Comparison of ENCODE assay signal across 8 mouse cellular contexts in the genomic region with DNA sequence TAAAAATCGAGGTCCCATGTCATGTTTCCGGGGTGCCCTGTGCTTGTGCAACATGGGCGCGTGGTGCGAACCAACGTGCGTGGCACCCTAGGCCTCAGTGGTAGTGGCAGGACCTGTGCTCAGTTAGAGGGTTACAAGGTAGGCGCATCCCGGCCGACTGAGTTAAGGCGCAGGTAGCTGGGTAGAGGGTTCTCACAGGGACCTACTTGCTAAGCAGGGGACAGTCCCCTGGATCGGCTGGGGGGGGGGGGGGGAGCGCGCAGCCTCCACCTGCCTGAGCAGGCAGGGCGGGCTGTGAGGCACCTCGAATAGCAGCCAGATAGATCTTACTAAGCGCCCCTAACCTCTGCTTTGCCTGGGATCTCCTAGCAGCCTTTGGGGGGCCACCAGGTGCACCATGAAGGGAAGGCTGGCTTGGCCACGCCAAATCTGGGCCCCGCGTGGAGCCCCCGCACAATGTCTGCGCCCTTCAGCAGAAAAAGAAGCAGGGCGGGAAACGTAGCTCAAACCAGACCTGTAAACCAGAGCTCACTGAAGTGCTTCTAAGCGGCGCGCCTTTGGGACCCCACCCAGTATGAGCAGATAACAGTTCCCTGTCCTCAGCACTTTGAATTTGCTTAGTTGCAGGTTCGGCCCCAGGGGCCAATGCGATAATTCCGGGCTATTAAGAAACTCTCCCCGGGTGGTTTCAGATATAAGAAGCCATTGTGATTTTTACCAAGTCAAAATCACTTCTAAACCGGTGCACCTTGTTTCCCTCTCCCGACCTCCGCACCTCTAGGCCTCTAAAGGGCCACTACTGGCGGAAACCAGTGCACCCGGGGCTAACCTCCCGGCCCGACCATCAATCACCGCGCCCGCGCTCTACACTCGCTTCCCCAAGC. TPM values are rescaled to one million over a fixed set of nuclear protein-coding genes. Genes with fewer than 3 reads are reported as not detected.
DNase-seq lines count a peak whose midpoint lies in the region; ATAC-seq lines count a peak whose summit lies in the region.

No protein-coding gene starts in this region.

- H3K9me3 ChIP-seq in liver, embryonic 11.5 days (ENCODE audit: control insufficient read depth, low read length), result no peaks in the 10 kb centered on the region
- no peaks in the 10 kb centered on the region for H3K9me3 ChIP-seq in embryonic facial prominence, embryonic 14.5 days (ENCODE audit: control insufficient read depth, low read length)
- no peaks in the 10 kb centered on the region for H3K9me3 ChIP-seq in limb, embryonic 10.5 days (replicated peaks)
- no peaks in the 10 kb centered on the region for H3K9me3 ChIP-seq in neural tube, embryonic 15.5 days (replicated peaks)

- peak overlapping the region; percentile 90 for H3K27ac ChIP-seq in liver, embryonic 11.5 days (ENCODE audit: low read depth, low read length)
- peak overlapping the region; percentile 95 for H3K27ac ChIP-seq in embryonic facial prominence, embryonic 14.5 days (replicated peaks; ENCODE audit: low read depth, low read length)
- H3K27ac ChIP-seq in limb, embryonic 10.5 days, result peak overlapping the region; percentile 99
- no peak overlapping the region for H3K27ac ChIP-seq in neural tube, embryonic 15.5 days (replicated peaks)

- DNase-seq in liver, embryonic 11.5 days (ENCODE audit: low spot score), result no peak
- DNase-seq in liver, result no peak
- DNase-seq in embryonic facial prominence, embryonic 14.5 days (ENCODE audit: low spot score), result peak; percentile 66
- DNase-seq in limb, embryonic 10.5 days (ENCODE audit: low spot score), result peak; percentile 73
- DNase-seq in spleen, adult 18-20 months, result no peak
- no peak for DNase-seq in right cerebral cortex, postnatal 14 days
- no peak for DNase-seq in adrenal gland, postnatal 4 days (ENCODE audit: low spot score in 2 of 2)

- WGBS in liver, embryonic 11.5 days, result 2% methylated on average over 42 of the region's 43 CpGs
- WGBS in embryonic facial prominence, embryonic 14.5 days, result 2% methylated on average over 35 of the region's 43 CpGs
- WGBS in limb, embryonic 10.5 days, result under 1% methylated on average over 41 of the region's 43 CpGs
- 1% methylated on average over 41 of the region's 43 CpGs for WGBS in neural tube, embryonic 15.5 days

- ATAC-seq in liver, embryonic 11.5 days (replicated peaks; ENCODE audit: low FRiP score), result peak; percentile 3; the same call in 1 of the 2 replicates
- ATAC-seq in embryonic facial prominence, embryonic 14.5 days (ENCODE audit: low read depth), result no peak
- ATAC-seq in neural tube, embryonic 15.5 days (ENCODE audit: low FRiP score), result no peak

- H3K4me3 ChIP-seq in liver, embryonic 11.5 days (ENCODE audit: low read depth, low read length), result peak overlapping the region; percentile 59
- peak overlapping the region; percentile 61 for H3K4me3 ChIP-seq in embryonic facial prominence, embryonic 14.5 days (ENCODE audit: low read depth, low read length)
- peak overlapping the region; percentile 77 for H3K4me3 ChIP-seq in limb, embryonic 10.5 days
- H3K4me3 ChIP-seq in neural tube, embryonic 15.5 days (replicated peaks), result peak overlapping the region; percentile 35

- H3K27me3 ChIP-seq in liver, embryonic 11.5 days (replicated peaks; ENCODE audit: control insufficient read depth, insufficient read depth, low read length), result peaks cover 100% of the 10 kb centered on the region
- peaks cover 91% of the 10 kb centered on the region for H3K27me3 ChIP-seq in embryonic facial prominence, embryonic 14.5 days (replicated peaks; ENCODE audit: control insufficient read depth, insufficient read depth, low read length)
- H3K27me3 ChIP-seq in limb, embryonic 10.5 days (ENCODE audit: low read depth, poor library complexity, severe bottlenecking), result peaks cover 99% of the 10 kb centered on the region
- peaks cover 95% of the 10 kb centered on the region for H3K27me3 ChIP-seq in neural tube, embryonic 15.5 days (replicated peaks)

- H3K4me2 ChIP-seq in liver, embryonic 11.5 days, result peak overlapping the region; percentile 63
- peak overlapping the region; percentile 67 for H3K4me2 ChIP-seq in embryonic facial prominence, embryonic 14.5 days (ENCODE audit: low read depth, low read length)
- peak overlapping the region; percentile 55 for H3K4me2 ChIP-seq in neural tube, embryonic 15.5 days

- H3K9ac ChIP-seq in liver, embryonic 11.5 days (ENCODE audit: low read depth, low read length), result peak overlapping the region; percentile 76
- H3K9ac ChIP-seq in embryonic facial prominence, embryonic 14.5 days (ENCODE audit: low read depth, low read length), result peak overlapping the region; percentile 93
- H3K9ac ChIP-seq in neural tube, embryonic 15.5 days (replicated peaks), result 0 out of 2 replicates have a peak overlapping the region, but pooled peaks have one; percentile 32

- H3K4me1 ChIP-seq in liver, embryonic 11.5 days (replicated peaks; ENCODE audit: control insufficient read depth, insufficient read depth, low read length), result peaks cover 4% of the 10 kb centered on the region; the same call in 1 of the 2 replicates
- H3K4me1 ChIP-seq in embryonic facial prominence, embryonic 14.5 days (ENCODE audit: control insufficient read depth, insufficient read depth, low read length), result no peaks in the 10 kb centered on the region
- H3K4me1 ChIP-seq in limb, embryonic 10.5 days, result peaks cover 58% of the 10 kb centered on the region
- H3K4me1 ChIP-seq in neural tube, embryonic 15.5 days, result peaks cover 41% of the 10 kb centered on the region

- H3K36me3 ChIP-seq in liver, embryonic 11.5 days (ENCODE audit: control insufficient read depth, insufficient read depth, low read length), result no peaks in the 10 kb centered on the region
- peaks cover 9% of the 10 kb centered on the region for H3K36me3 ChIP-seq in embryonic facial prominence, embryonic 14.5 days (ENCODE audit: control insufficient read depth, insufficient read depth, low read length)
- peaks cover 22% of the 10 kb centered on the region for H3K36me3 ChIP-seq in limb, embryonic 10.5 days
- no peaks in the 10 kb centered on the region for H3K36me3 ChIP-seq in neural tube, embryonic 15.5 days

RNA-seq across cellular contexts. Expression of a gene that starts 6.6 kb away (rescaled TPM):
- polyA plus RNA-seq in liver, embryonic 11.5 days (2014; fragmentation: Nextera tagmentation; extraction: Ambion mirVana), result 390 and 480 TPM in 2 replicates
- polyA plus RNA-seq in embryonic facial prominence, embryonic 14.5 days (2014; fragmentation: Nextera tagmentation; extraction: Ambion mirVana), result 1,478 and 1,518 TPM in 2 replicates
- 769 and 872 TPM in 2 replicates for polyA plus RNA-seq in limb, embryonic 10.5 days (2016; fragmentation: Nextera tagmentation; extraction: Ambion mirVana)
- 176 and 252 TPM in 2 replicates for polyA plus RNA-seq in neural tube, embryonic 15.5 days (2015; fragmentation: Nextera tagmentation; extraction: Ambion mirVana)
- total RNA-seq in adrenal gland, postnatal 4 days (2021), result 1,000 to 10,000 TPM in 1 of 2 experiments, 100 to 1,000 TPM in 1; 616 to 1,339 TPM

RNA-seq across cellular contexts. Expression of a gene that starts 9.7 kb away (rescaled TPM):
- not detected in 2 replicates for polyA plus RNA-seq in liver, embryonic 11.5 days (2014; fragmentation: Nextera tagmentation; extraction: Ambion mirVana)
- polyA plus RNA-seq in embryonic facial prominence, embryonic 14.5 days (2014; fragmentation: Nextera tagmentation; extraction: Ambion mirVana), result 0.55 and 0.63 TPM in 2 replicates
- 0.09 and 0.11 TPM in 2 replicates for polyA plus RNA-seq in limb, embryonic 10.5 days (2016; fragmentation: Nextera tagmentation; extraction: Ambion mirVana)
- polyA plus RNA-seq in neural tube, embryonic 15.5 days (2015; fragmentation: Nextera tagmentation; extraction: Ambion mirVana), result 0.22 TPM in 1 of 2 replicates, not detected in the other
- total RNA-seq in adrenal gland, postnatal 4 days (2021), result under 1 TPM in 1 of 2 experiments, not detected in 1; 0.11 TPM

Comparison
In these comparisons a context has a peak if more than half of its experiments do, and no peak if none do; other contexts are left out.
1. DNase-seq: peak in embryonic facial prominence, embryonic 14.5 days (single experiment) and limb, embryonic 10.5 days (single experiment); none in liver, embryonic 11.5 days (single experiment), liver (single experiment), spleen, adult 18-20 months (0 of 2), right cerebral cortex, postnatal 14 days (single experiment) and adrenal gland, postnatal 4 days (0 of 2).
2. H3K9ac ChIP-seq: peak in every context shown above with its lines; median percentile 93 in embryonic facial prominence, embryonic 14.5 days; 76 in liver, embryonic 11.5 days; 32 in neural tube, embryonic 15.5 days.
3. Peak in every context shown above with its lines, with median percentiles within 50 percentile points of each other: H3K4me2 ChIP-seq and H3K4me3 ChIP-seq.